Mouse (Mus musculus) heart, adult 2 months (tissue): ENCODE measurements around the gene Fam71e1. TPM values are rescaled to one million over a fixed set of nuclear protein-coding genes. Genes with fewer than 3 reads are reported as not detected.
A peak's percentile ranks its signal among the peaks of the same experiment; 100 is the strongest.

ENCODE experiments used
- DNase-seq, 2 experiments: peaks; one replicate each; pipeline ENCODE4 v3.0.0; 2021
- H3K27ac ChIP-seq: fragments of 200-600 bp; 2 replicates; pipeline ENCODE4 v1.8.1; 2022
- H3K27me3 ChIP-seq: fragments of 200-500 bp; 2 replicates; pipeline ENCODE4 v1.6.1; 2012; ENCODE audit warnings: mild to moderate bottlenecking, low read length, inconsistent platforms, mixed read lengths; ENCODE audit not compliant: control insufficient read depth, insufficient read depth
- H3K36me3 ChIP-seq: fragments of 200-500 bp; 2 replicates; pipeline ENCODE4 v1.6.1; 2012; ENCODE audit warnings: low read length, inconsistent platforms; ENCODE audit not compliant: control insufficient read depth, insufficient read depth
- H3K4me1 ChIP-seq: fragments of 200-500 bp; 2 replicates; pipeline ENCODE4 v1.6.1; 2011; ENCODE audit warnings: low read length; ENCODE audit not compliant: control insufficient read depth, insufficient read depth
- H3K4me3 ChIP-seq: fragments of 200-600 bp; 2 replicates; pipeline ENCODE4 v1.8.1; 2022
- H3K79me2 ChIP-seq: fragments of 200-500 bp; replicated peaks from 2 replicates; pipeline ENCODE4 v1.6.1; 2012; ENCODE audit warnings: mild to moderate bottlenecking, inconsistent platforms, low read length, moderate library complexity, mixed read lengths; ENCODE audit not compliant: control insufficient read depth, insufficient read depth
- H3K9ac ChIP-seq: fragments of 200-500 bp; 2 replicates; pipeline ENCODE4 v1.6.1; 2012; ENCODE audit warnings: low read depth, mild to moderate bottlenecking, control low read depth, inconsistent platforms, low read length, mixed read lengths
- CTCF ChIP-seq: fragments of 200-600 bp; IDR thresholded peaks from 2 replicates; pipeline ENCODE4 v1.8.1; 2022; ENCODE audit warnings: antibody characterized with exemption, mild to moderate bottlenecking, moderate library complexity
- EP300 ChIP-seq: fragments of 200-500 bp; IDR thresholded peaks from 2 replicates; pipeline ENCODE4 v1.6.1; 2011; ENCODE audit warnings: low read depth, low read length, control low read depth; ENCODE audit not compliant: insufficient read depth
- POLR2A ChIP-seq: fragments of 200-500 bp; IDR thresholded peaks from 2 replicates; pipeline ENCODE4 v1.6.1; 2011; ENCODE audit warnings: mild to moderate bottlenecking, low read depth, low read length, control low read depth; ENCODE audit not compliant: insufficient read depth
- WGBS: fragments of 180-500 bp; shearing (Covaris S2); methylation state at CpG from one replicate; pipeline ENCODE4 v1.1.7; 2018; 5-methylcytosine and 5-hydroxymethylcytosine counted together
- intact Hi-C: fragments of 180-260 bp; cut with DNase I; formaldehyde crosslinking; loops from one replicate; pipeline ENCODE4 v1.15.1; 2025
- polyA plus RNA-seq: library from polyadenylated mRNA; depleted of rRNA; stranded (reverse); fragments of >200 nt; gene quantifications from 2 replicates; pipeline ENCODE4 v1.2.3, GENCODE M21; 2012
- total RNA-seq, 2 experiments: library from RNA; stranded (reverse); gene quantifications; 2 replicates each; pipeline ENCODE4 v1.2.3; 2021

Gene Fam71e1
- total and polyA plus RNA-seq, 3 experiments = 2.6 to 6.4 (median 3.3) TPM

DNA sequence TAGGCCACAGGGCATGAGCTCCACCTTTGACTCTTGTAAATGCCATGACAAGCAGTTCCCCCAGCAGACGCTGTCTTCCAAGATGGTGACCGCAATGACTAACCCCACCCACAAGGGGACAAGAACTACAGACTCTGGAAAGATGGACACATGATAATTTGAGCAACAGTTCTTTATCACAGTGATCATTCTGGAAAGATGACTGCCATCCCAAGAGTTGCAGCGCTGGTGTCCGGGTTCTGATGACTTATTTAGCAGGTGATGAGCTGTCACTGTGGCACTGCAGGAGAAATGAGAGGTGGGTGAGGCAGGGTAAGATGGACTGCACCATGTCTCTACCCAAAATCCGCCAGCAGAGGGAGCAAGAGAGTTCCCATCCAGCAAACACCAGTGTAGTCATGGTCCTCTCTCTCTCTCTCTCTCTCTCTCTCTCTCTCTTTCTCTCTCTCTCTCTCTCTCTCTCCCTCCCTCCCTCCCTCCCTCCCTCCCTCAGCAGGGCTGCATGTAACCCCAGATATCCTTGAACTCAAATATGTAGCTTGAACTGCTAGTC is 5.3 kb downstream of the Fam71e1 start:
- no peaks in the 10 kb centered on the region for H3K36me3 ChIP-seq
- H3K4me1 ChIP-seq = no peaks in the 10 kb centered on the region
- H3K4me3 ChIP-seq = no peak overlapping the region
- H3K27me3 ChIP-seq = 0 out of 2 replicates have a peak, but pooled peaks cover 2% of the 10 kb centered on the region
- 32% methylated on average over 5 of the region's 5 CpGs for WGBS
- peak; percentile 54 to 70 for DNase-seq
- no peak overlapping the region for H3K9ac ChIP-seq
- intact Hi-C loops = loop anchor here (2.0 kb wide), 1 partner anchor 23 kb away; the partner anchor contains the start of gene Mybpc2
- no peaks in the 10 kb centered on the region for H3K79me2 ChIP-seq
- no peak for TF ChIP-seq POLR2A
- TF ChIP-seq EP300 = 0 out of 2 replicates have a peak, but pooled peaks have one; percentile 34
- peak; percentile 72 for TF ChIP-seq CTCF
- H3K27ac ChIP-seq = no peak overlapping the region

GRCm38 (mm10) chr7:44507491-44507890 is 11.1 kb downstream of the Fam71e1 start:
- Histone ChIP-seq H3K36me3 (no peaks in the 10 kb centered on the region), H3K9ac (no peak overlapping the region), H3K79me2 (no peaks in the 10 kb centered on the region), H3K27me3 (no peaks in the 10 kb centered on the region; the same call in 1 of the 2 replicates), H3K4me1 (no peaks in the 10 kb centered on the region), H3K4me3 (no peak overlapping the region), H3K27ac (no peak overlapping the region)
- intact Hi-C loops = no loop called here
- TF ChIP-seq POLR2A = no peak
- no peak for TF ChIP-seq CTCF
- no peak for TF ChIP-seq EP300
- no peak for DNase-seq

DNA sequence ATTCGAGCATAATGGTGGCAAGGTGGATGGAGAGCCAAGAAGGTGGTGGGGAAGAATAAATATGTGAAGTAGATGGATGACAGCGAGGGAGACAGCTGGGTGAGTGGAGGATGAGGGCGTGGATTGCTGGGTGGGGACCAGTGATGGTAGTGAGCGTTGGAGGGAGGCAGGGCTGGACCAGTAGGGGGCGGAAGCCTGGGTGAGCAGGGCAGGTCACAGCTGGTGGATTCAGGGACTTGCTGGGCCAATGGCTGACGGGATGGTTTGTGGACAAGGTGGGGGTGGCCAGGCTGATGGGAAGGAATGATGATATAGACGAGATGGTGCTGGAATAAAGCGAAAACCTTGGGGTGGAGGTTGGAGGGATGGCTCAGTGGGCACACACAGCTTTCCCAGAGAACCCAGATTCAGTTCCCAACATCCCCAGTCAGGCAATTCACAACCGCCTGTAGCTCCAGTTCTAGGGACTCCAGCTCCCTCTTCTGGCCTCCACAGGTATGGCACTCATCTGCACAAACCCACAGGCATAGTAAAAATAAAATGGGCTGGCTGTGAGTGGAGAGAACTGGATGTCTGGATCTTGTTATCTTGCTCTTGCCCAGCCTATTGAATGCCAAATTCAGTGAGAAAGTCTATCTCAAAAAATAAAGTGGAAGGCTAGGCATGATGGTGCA is 23.0 kb downstream of the Fam71e1 start:
- TF ChIP-seq CTCF = peak; percentile 39
- TF ChIP-seq POLR2A = no peak
- DNase-seq = no peak
- Histone ChIP-seq H3K9ac (no peak overlapping the region), H3K4me3 (no peak overlapping the region), H3K4me1 (no peaks in the 10 kb centered on the region), H3K27ac (no peak overlapping the region), H3K27me3 (no peaks in the 10 kb centered on the region), H3K36me3 (no peaks in the 10 kb centered on the region), H3K79me2 (no peaks in the 10 kb centered on the region)
- WGBS = 72% methylated on average over 9 of the region's 9 CpGs
- intact Hi-C loops = no loop called here

DNA sequence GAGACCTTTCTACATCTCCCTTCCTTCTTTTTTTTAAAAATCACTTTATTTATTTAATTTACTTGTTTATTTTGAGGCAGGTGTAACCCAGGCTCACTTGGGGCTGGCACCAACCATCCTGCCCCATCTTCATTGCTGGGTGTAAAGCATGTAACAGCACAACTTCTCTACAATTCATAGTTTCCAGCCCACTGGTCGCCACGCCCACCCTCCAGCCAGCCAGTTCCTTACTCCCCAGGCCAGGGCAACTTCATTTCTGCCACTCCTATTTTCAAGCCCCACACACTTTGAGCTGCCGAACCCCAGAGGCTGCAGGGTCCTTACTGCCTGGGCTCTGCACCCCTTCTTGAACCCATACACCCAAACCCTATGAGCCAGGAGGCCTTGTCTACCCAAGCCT is 24.6 kb downstream of the Fam71e1 start:
- WGBS = 69% methylated on average over 3 of the region's 3 CpGs
- no peak for TF ChIP-seq POLR2A
- no peak for TF ChIP-seq CTCF
- TF ChIP-seq EP300 = no peak
- H3K4me1 ChIP-seq = peaks cover 4% of the 10 kb centered on the region
- H3K27ac ChIP-seq = no peak overlapping the region
- DNase-seq = no peak
- H3K4me3 ChIP-seq = no peak overlapping the region
- H3K9ac ChIP-seq = no peak overlapping the region
- intact Hi-C loops = loop anchor here (1.0 to 5.0 kb wide), 3 partner anchors 28 to 126 kb away; no protein-coding TSS in a partner anchor
- H3K36me3 ChIP-seq = no peaks in the 10 kb centered on the region
- H3K27me3 ChIP-seq = no peaks in the 10 kb centered on the region
- H3K79me2 ChIP-seq = no peaks in the 10 kb centered on the region

DNA sequence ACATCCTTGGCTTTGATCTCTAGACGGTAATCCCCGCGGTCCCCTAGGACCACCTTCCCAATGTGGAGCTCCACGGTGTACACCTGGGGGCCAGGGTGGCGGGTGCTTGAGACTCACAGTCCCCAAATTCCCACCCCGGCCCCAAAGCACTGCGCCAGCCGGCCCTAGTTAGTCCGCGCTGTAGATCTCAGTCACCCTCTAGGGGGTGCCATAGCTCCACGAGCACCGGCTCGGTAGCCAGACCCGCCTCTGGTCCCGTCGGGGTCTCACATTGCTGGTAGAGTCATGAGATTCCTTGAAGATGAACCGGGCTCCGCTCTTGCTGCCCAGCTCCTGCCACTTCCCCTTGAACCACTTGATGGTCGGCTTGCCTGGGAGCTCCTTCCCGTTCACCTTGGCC is 25.3 kb downstream of the Fam71e1 start:
- WGBS = 4% methylated on average over 20 of the region's 20 CpGs
- no peak overlapping the region for H3K9ac ChIP-seq
- peaks cover 4% of the 10 kb centered on the region for H3K4me1 ChIP-seq
- no peak overlapping the region for H3K4me3 ChIP-seq
- no peaks in the 10 kb centered on the region for H3K27me3 ChIP-seq
- intact Hi-C loops = loop anchor here (1.0 to 5.0 kb wide), 3 partner anchors 28 to 126 kb away; no protein-coding TSS in a partner anchor
- no peak overlapping the region for H3K27ac ChIP-seq
- no peaks in the 10 kb centered on the region for H3K79me2 ChIP-seq
- TF ChIP-seq EP300 (0 out of 2 replicates have a peak, but pooled peaks have one; percentile 32), POLR2A (no peak), CTCF (peak; percentile 85)
- peak; percentile 65 to 69 for DNase-seq
- no peaks in the 10 kb centered on the region for H3K36me3 ChIP-seq

DNA sequence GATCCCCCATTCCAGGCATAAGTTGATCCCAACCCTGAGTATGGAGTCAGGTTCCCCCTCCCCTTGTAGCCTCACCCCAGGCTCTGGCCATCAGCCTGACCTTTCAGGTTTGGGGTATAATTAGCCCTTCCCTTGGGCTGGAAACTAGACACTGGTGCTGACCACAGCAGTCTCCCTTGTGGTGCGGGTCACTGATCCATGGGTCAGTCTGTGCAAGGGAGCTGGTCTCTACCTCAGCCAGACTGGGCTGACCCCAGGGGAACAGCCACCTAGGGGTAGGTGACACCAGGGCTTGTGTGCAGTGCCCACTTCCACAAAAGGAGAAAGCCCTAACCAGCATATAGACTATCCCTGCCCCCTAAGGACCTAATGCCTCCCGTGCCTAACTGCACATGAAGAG is 26.7 kb downstream of the Fam71e1 start:
- no peaks in the 10 kb centered on the region for H3K27me3 ChIP-seq
- no peak overlapping the region for H3K9ac ChIP-seq
- DNase-seq = no peak
- intact Hi-C loops = loop anchor here (5.0 kb wide), 1 partner anchor 124 kb away; no protein-coding TSS in a partner anchor
- 73% methylated on average over 2 of the region's 2 CpGs for WGBS
- H3K79me2 ChIP-seq = no peaks in the 10 kb centered on the region
- no peaks in the 10 kb centered on the region for H3K36me3 ChIP-seq
- TF ChIP-seq POLR2A (no peak), EP300 (no peak), CTCF (no peak)
- H3K27ac ChIP-seq = no peak overlapping the region
- H3K4me3 ChIP-seq = no peak overlapping the region
- peaks cover 4% of the 10 kb centered on the region for H3K4me1 ChIP-seq
